Mouse (Mus musculus): ENCODE results near the gene Phf2. TPM values are rescaled to one million over a fixed set of nuclear protein-coding genes. Genes with fewer than 3 reads are reported as not detected.
A peak's percentile ranks its signal among the peaks of the same experiment; 100 is the strongest.
"Not testable (repeated sequence)": the region's sequence is repeated elsewhere in the genome, so short reads cannot be mapped to it uniquely, and the experiment has no call there.

Phf2 gene
- total RNA-seq, 2 experiments from 2014 or later: 5.6 to 10.2 TPM

- ATAC-seq (replicated peaks; ENCODE audit: low FRiP score, poor library complexity, severe bottlenecking): no peak
Measured at GRCm38 (mm10) chr13:48814406-48814805, 56.5 kb downstream of the Phf2 start.

- ATAC-seq (replicated peaks; ENCODE audit: low FRiP score, poor library complexity, severe bottlenecking): no peak
Measured at GRCm38 (mm10) chr13:48810991-48811390, 59.9 kb downstream of the Phf2 start.

- ATAC-seq (replicated peaks; ENCODE audit: low FRiP score, poor library complexity, severe bottlenecking): no peak
Measured at GRCm38 (mm10) chr13:48810274-48810823, 60.6 kb downstream of the Phf2 start.

GRCm38 (mm10) chr13:48809668-48810067 is 61.3 kb downstream of the Phf2 start:
- not testable (repeated sequence) for ATAC-seq (replicated peaks; ENCODE audit: low FRiP score, poor library complexity, severe bottlenecking)

- 0 out of 2 replicates have a peak, but pooled peaks have one; percentile 50 for ATAC-seq (replicated peaks; ENCODE audit: low FRiP score, poor library complexity, severe bottlenecking)
Measured at GRCm38 (mm10) chr13:48807481-48808031, 63.4 kb downstream of the Phf2 start.

GRCm38 (mm10) chr13:48802181-48802580 is 68.7 kb downstream of the Phf2 start:
- ATAC-seq (replicated peaks; ENCODE audit: low FRiP score, poor library complexity, severe bottlenecking): no peak

GRCm38 (mm10) chr13:48800850-48801546 is 69.9 kb downstream of the Phf2 start:
- peak; percentile 39; the same call in 1 of the 2 replicates for ATAC-seq (replicated peaks; ENCODE audit: low FRiP score, poor library complexity, severe bottlenecking)

- no peak for ATAC-seq (replicated peaks; ENCODE audit: low FRiP score, poor library complexity, severe bottlenecking)
Measured at GRCm38 (mm10) chr13:48798256-48798771, 72.6 kb downstream of the Phf2 start.

GRCm38 (mm10) chr13:48796906-48797305 is 74.0 kb downstream of the Phf2 start:
- ATAC-seq (replicated peaks; ENCODE audit: low FRiP score, poor library complexity, severe bottlenecking): no peak

- no peak for ATAC-seq (replicated peaks; ENCODE audit: low FRiP score, poor library complexity, severe bottlenecking)
Measured at GRCm38 (mm10) chr13:48795711-48796110, 75.2 kb downstream of the Phf2 start.

GRCm38 (mm10) chr13:48784594-48785298 is 86.2 kb downstream of the Phf2 start:
- ATAC-seq (replicated peaks; ENCODE audit: low FRiP score, poor library complexity, severe bottlenecking): no peak

- no peak for ATAC-seq (replicated peaks; ENCODE audit: low FRiP score, poor library complexity, severe bottlenecking)
Measured at GRCm38 (mm10) chr13:48784151-48784550, 86.8 kb downstream of the Phf2 start.

GRCm38 (mm10) chr13:48782727-48783725 is 87.9 kb downstream of the Phf2 start:
- no peak for ATAC-seq (replicated peaks; ENCODE audit: low FRiP score, poor library complexity, severe bottlenecking)

- ATAC-seq (replicated peaks; ENCODE audit: low FRiP score, poor library complexity, severe bottlenecking): no peak
Measured at GRCm38 (mm10) chr13:48780345-48781010, 90.4 kb downstream of the Phf2 start.

- no peak for ATAC-seq (replicated peaks; ENCODE audit: low FRiP score, poor library complexity, severe bottlenecking)
Measured at GRCm38 (mm10) chr13:48779592-48780344, 91.2 kb downstream of the Phf2 start.

GRCm38 (mm10) chr13:48778138-48778537 is 92.8 kb downstream of the Phf2 start:
- no peak for ATAC-seq (replicated peaks; ENCODE audit: low FRiP score, poor library complexity, severe bottlenecking)

GRCm38 (mm10) chr13:48774506-48774905 is 96.4 kb downstream of the Phf2 start:
- no peak for ATAC-seq (replicated peaks; ENCODE audit: low FRiP score, poor library complexity, severe bottlenecking)

GRCm38 (mm10) chr13:48768109-48768508 is 102.8 kb downstream of the Phf2 start:
- ATAC-seq (replicated peaks; ENCODE audit: low FRiP score, poor library complexity, severe bottlenecking): no peak
